Mouse (Mus musculus) embryonic facial prominence, embryonic 10.5 days (tissue): ENCODE results near the gene Myo16. TPM values are rescaled to one million over a fixed set of nuclear protein-coding genes. Genes with fewer than 3 reads are reported as not detected.

Experiments used
- DNase-seq: peaks from one replicate; pipeline ENCODE4 v3.0.0-alpha.2; 2017; ENCODE audit warnings: low spot score
- H3K27ac ChIP-seq: fragments of 300-500 bp; sonication (generic); replicated peaks from 2 replicates; pipeline ENCODE4 v1.5.1; 2016; ENCODE audit warnings: mild to moderate bottlenecking
- H3K27me3 ChIP-seq: fragments of 300-500 bp; sonication (generic); replicated peaks from 2 replicates; pipeline ENCODE4 v1.6.1; 2016; ENCODE audit warnings: low read depth, mild to moderate bottlenecking; ENCODE audit not compliant: poor library complexity, severe bottlenecking
- H3K36me3 ChIP-seq: fragments of 300-500 bp; sonication (generic); replicated peaks from 2 replicates; pipeline ENCODE4 v1.6.1; 2016; ENCODE audit warnings: mild to moderate bottlenecking, moderate library complexity
- H3K4me1 ChIP-seq: fragments of 300-500 bp; sonication (generic); 2 replicates; pipeline ENCODE4 v1.6.1; 2016
- H3K4me3 ChIP-seq: fragments of 300-500 bp; sonication (generic); 2 replicates; pipeline ENCODE4 v1.5.1; 2016; ENCODE audit warnings: mild to moderate bottlenecking, moderate library complexity
- H3K9me3 ChIP-seq: fragments of 300-500 bp; sonication (generic); 2 replicates; pipeline ENCODE4 v1.6.1; 2016; ENCODE audit warnings: mild to moderate bottlenecking
- WGBS: fragments of 180-500 bp; shearing (Covaris S2); methylation state at CpG from one replicate; pipeline ENCODE4 v1.1.7; 2016; 5-methylcytosine and 5-hydroxymethylcytosine counted together
- polyA plus RNA-seq: library from polyadenylated mRNA; unstranded; fragments of >200 nt; fragmentation: Nextera tagmentation; extraction: Ambion mirVana; gene quantifications from 2 replicates; pipeline ENCODE4 v1.2.1, GENCODE M21; 2016

The Myo16 gene
- polyA plus RNA-seq, 1 experiment from 2014 or later = 1.1 TPM

DNA sequence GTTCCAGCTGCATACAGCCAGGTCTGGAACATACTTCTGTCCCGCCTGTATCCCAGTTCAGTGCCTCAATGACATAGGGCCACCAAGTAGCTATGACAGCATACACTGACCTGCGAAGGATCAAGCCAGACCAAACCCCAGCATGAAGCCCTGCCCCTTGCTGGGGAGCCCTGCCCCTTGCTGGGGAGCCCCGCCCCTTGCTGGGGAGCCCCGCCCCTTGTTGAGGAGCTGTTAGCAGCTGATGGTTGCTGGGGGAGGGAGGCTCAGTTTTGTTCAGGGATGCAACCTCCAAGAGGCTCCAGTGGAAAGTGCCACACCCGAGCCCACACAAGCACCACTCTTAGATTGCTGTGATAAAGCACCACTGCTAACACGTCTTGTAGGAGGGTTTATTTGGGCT is 266.8 kb downstream of the Myo16 start:
- no peak for DNase-seq
- no peak overlapping the region for H3K27ac ChIP-seq
- no peaks in the 10 kb centered on the region for H3K9me3 ChIP-seq
- H3K4me3 ChIP-seq = no peak overlapping the region
- 0 out of 2 replicates have a peak, but pooled peaks cover 8% of the 10 kb centered on the region for H3K27me3 ChIP-seq
- 81% methylated on average over 6 of the region's 6 CpGs for WGBS
- H3K36me3 ChIP-seq = no peaks in the 10 kb centered on the region
- 0 out of 2 replicates have a peak, but pooled peaks cover 3% of the 10 kb centered on the region for H3K4me1 ChIP-seq

DNA sequence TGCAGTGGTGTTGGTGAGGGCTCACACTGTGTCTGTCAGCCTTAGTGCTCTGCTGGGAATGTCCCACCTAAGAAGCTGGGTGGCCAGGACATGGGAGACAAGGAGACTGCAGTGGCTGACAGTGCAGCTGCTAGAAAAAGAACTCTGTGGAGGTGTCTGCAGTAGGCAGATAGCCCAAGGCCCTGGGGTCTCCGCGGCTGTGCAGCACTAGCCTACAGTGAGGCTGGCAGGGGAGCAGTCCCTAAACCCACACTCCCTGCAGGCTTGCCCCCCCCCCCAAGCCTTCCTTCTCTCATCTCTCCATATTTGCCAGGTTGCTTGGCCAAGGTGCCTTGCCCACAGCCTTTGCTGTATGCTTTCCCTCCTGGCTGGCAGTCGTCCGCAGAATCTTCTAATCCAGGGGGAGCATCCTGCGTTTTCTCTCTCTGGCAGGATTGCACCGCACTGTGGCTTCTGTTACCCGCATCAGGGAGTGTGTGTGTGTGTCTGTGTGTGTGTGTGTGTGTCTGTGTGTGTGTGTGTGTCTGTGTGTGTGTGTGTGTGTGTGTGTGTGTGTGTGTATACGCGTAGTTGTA is 267.9 kb downstream of the Myo16 start:
- H3K36me3 ChIP-seq = no peaks in the 10 kb centered on the region
- H3K9me3 ChIP-seq = no peaks in the 10 kb centered on the region
- no peak for DNase-seq
- H3K4me1 ChIP-seq = 0 out of 2 replicates have a peak, but pooled peaks cover 3% of the 10 kb centered on the region
- 0 out of 2 replicates have a peak, but pooled peaks cover 8% of the 10 kb centered on the region for H3K27me3 ChIP-seq
- no peak overlapping the region for H3K4me3 ChIP-seq
- no peak overlapping the region for H3K27ac ChIP-seq
- WGBS = 84% methylated on average over 9 of the region's 9 CpGs

DNA sequence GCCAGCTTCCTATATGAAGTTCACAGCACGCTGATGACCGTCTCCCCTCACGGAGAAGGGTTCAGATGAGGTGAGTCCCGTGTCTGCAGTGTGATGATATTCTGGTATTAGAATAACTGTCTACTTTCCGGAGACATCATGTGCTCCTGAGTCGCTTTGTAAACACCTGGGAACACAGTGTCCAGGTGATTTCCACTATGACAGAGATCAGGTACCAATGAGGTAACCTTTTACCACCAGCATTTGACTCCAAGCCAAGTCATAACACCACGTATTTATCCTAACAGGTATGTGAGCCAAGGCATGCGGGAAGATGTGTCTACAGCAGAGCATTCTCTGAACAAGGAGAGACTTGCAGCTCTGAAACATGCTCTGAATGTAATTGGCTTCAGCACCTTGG is 281.8 kb downstream of the Myo16 start:
- 91% methylated on average over 8 of the region's 8 CpGs for WGBS
- DNase-seq = no peak
- Histone ChIP-seq H3K27ac (no peak overlapping the region), H3K4me1 (peaks cover 11% of the 10 kb centered on the region; the same call in 1 of the 2 replicates), H3K9me3 (no peaks in the 10 kb centered on the region), H3K36me3 (no peaks in the 10 kb centered on the region), H3K27me3 (0 out of 2 replicates have a peak, but pooled peaks cover 3% of the 10 kb centered on the region), H3K4me3 (no peak overlapping the region)

DNA sequence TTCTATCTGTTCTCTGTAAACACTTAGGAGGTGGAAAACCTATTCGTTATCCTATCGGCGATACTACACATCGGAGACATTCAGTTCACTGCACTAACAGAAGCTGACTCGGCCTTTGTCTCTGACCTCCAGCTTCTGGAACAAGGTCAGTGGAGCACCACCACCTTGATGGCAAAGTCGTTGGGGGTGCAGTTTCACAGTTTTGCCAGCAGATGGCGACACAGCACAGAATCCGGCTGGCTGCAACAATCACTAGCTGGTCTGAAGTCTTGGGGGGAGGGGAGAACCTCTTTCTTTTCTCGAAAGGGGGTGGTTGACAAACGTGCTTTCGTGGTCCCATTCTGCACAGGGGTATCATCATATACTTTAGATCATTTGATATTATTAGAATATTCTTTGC is 285.1 kb downstream of the Myo16 start:
- DNase-seq = peak; percentile 78
- Histone ChIP-seq H3K4me1 (peaks cover 16% of the 10 kb centered on the region; the same call in 1 of the 2 replicates), H3K27me3 (0 out of 2 replicates have a peak, but pooled peaks cover 3% of the 10 kb centered on the region), H3K9me3 (no peaks in the 10 kb centered on the region), H3K4me3 (no peak overlapping the region), H3K36me3 (no peaks in the 10 kb centered on the region), H3K27ac (no peak overlapping the region)
- 16% methylated on average over 11 of the region's 11 CpGs for WGBS

DNA sequence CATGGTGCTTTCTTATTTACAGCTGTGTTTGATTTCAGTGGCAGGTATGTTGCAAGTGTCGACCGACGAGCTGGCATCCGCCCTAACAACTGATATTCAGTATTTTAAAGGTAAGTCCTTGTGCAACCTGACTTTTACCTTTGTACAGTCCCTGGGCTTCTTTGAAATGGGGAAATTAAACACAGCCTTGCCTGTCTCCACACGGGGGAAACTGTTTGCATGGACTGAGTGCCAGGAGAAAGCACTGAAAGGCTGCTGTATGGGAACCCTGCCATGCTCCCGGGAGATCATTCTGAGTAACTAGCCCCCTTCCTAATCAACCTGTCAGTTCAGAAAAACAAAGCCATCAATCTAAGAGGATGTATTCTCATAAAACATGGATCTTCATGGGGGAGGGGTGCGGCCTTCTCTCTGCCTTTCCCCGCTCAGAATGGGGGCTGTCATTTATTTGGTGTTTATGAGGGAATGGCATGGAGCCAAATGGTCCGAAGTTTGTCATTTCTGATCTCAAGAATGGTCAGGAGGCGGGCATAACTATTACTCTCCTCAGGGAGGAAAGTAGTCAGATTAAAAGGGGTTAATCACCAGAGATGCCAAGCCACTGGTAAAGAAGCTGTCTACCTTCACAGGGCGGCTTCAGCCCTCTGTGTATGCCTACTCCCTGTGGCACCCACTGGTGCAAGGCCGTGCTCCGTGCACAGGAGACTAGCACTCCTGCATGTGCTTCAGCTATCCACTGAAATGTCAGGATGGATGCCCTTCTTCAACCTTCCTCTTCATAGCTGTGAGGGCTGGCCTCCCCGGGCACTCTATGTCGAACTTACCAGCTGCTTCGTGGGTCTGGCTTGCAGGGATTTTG is 286.1 kb downstream of the Myo16 start:
- Histone ChIP-seq H3K4me3 (no peak overlapping the region), H3K36me3 (no peaks in the 10 kb centered on the region), H3K27ac (no peak overlapping the region), H3K9me3 (no peaks in the 10 kb centered on the region), H3K4me1 (peaks cover 16% of the 10 kb centered on the region; the same call in 1 of the 2 replicates), H3K27me3 (no peaks in the 10 kb centered on the region)
- WGBS = 79% methylated on average over 16 of the region's 16 CpGs
- no peak for DNase-seq

DNA sequence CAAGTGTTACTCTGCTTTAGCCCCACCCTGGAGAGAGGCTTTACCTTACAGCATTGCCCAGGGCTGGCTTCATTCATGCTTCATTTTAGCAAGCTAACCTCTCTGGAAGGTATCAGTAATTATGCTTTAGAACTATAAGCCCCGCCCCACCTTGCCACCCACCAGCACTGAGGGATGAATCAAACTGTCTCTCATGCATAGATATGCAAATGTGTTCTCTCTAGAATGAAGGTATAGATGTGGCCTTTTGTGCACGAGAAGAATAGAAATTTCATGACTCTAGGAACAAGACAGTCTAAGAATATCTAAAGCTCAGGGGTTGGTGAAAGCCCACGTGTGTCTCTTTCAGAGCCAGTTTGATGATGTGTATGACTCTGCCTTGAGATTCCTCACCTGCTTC is 288.9 kb downstream of the Myo16 start:
- Histone ChIP-seq H3K36me3 (no peaks in the 10 kb centered on the region), H3K4me3 (no peak overlapping the region), H3K27ac (no peak overlapping the region), H3K9me3 (no peaks in the 10 kb centered on the region), H3K27me3 (no peaks in the 10 kb centered on the region), H3K4me1 (peaks cover 16% of the 10 kb centered on the region; the same call in 1 of the 2 replicates)
- no peak for DNase-seq
- 72% methylated on average over 3 of the region's 3 CpGs for WGBS

DNA sequence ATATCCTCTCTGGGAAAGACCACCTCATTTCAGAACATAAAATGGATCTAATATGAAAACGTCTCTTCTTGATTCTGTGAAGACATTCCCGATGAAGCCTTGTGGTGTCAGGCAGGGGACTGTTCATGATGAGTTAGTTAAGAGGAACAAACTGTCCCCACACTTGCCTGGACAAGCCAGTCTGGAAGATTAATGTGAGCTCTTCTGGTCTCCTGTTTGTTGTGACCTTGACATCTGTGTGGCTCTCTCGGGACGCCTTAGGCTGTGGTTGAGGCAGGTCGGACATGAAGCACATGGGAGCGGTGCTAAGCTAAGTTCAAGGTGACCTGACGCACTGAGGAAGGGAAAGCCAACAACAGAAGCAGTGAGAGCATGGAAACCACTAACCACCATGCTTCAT is 291.3 kb downstream of the Myo16 start:
- Histone ChIP-seq H3K27ac (no peak overlapping the region), H3K9me3 (no peaks in the 10 kb centered on the region), H3K4me3 (no peak overlapping the region), H3K4me1 (0 out of 2 replicates have a peak, but pooled peaks cover 8% of the 10 kb centered on the region), H3K27me3 (no peaks in the 10 kb centered on the region), H3K36me3 (no peaks in the 10 kb centered on the region)
- 86% methylated on average over 7 of the region's 7 CpGs for WGBS
- DNase-seq = no peak

DNA sequence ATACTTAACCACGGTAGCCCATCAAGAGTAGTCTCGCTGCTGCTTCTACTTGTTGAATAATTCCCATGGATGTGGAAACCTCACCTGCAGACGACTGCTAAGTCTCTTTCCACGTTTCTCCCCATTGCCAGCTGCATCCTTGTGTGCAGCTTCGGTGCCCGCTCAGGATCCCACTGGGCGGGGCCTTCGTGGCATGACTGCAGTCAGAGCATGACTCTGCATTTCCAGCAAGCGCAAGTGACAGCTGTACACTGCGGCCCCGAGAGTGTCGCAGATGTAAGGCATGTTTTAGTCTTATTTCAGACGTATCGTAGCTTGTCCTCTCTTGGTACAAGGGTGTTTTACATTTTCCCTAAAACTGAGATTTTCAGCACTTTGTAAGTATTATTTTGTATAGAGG is 294.8 kb downstream of the Myo16 start:
- H3K4me3 ChIP-seq = no peak overlapping the region
- no peaks in the 10 kb centered on the region for H3K36me3 ChIP-seq
- no peak overlapping the region for H3K27ac ChIP-seq
- no peak for DNase-seq
- H3K4me1 ChIP-seq = 0 out of 2 replicates have a peak, but pooled peaks cover 4% of the 10 kb centered on the region
- 87% methylated on average over 14 of the region's 14 CpGs for WGBS
- H3K27me3 ChIP-seq = no peaks in the 10 kb centered on the region
- no peaks in the 10 kb centered on the region for H3K9me3 ChIP-seq

DNA sequence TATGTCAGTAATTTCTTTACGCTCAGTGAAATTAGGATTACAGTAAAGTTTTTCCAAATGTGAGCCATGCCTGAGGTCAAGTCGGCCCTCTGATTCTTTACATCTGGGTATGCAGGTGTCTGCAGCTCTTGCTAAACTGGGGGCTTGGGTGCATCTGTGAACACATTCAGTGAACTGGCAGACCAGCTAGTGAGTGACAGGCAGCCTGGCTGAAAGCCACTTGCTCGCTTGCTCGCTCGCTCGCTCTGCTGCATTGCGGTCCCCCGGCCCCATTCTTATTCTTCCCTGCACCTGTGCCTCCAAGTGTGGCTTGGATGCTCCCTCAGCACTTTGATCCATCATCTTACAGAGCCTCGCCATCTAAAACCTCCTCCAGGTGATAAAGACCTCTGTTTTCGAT is 299.3 kb downstream of the Myo16 start:
- H3K27me3 ChIP-seq = no peaks in the 10 kb centered on the region
- H3K4me1 ChIP-seq = peaks cover 8% of the 10 kb centered on the region; the same call in 1 of the 2 replicates
- DNase-seq = peak; percentile 12
- no peaks in the 10 kb centered on the region for H3K9me3 ChIP-seq
- WGBS = 80% methylated on average over 10 of the region's 10 CpGs
- no peaks in the 10 kb centered on the region for H3K36me3 ChIP-seq
- no peak overlapping the region for H3K27ac ChIP-seq
- H3K4me3 ChIP-seq = no peak overlapping the region

DNA sequence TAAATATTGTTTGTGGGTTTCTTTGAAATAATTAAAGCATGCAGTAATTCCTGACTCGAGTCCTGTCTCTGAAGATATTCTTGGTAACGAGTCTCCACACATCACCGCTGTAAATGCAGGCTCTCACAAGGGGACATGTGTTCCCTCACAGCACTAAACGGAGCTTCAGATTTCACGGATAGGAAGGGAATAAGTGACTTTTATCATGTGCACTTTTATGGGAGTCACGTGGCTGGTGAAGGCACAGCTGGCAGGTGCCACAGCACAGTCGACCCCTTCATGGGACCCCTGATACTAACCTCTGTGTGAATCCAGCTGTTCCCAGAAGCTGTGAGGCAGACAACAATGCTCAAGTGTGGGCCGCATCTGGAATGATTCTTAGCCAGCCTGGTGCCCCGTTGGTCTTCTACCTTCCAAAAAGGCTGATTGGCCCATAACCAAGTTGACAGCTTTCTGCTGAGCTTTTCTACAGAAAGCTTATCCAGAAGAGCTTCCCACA is 304.5 kb downstream of the Myo16 start:
- Histone ChIP-seq H3K27me3 (no peaks in the 10 kb centered on the region), H3K27ac (no peak overlapping the region), H3K4me3 (no peak overlapping the region), H3K9me3 (no peaks in the 10 kb centered on the region), H3K4me1 (peaks cover 5% of the 10 kb centered on the region; the same call in 1 of the 2 replicates), H3K36me3 (no peaks in the 10 kb centered on the region)
- DNase-seq = no peak
- 78% methylated on average over 9 of the region's 9 CpGs for whole genome bisulfite sequencing

DNA sequence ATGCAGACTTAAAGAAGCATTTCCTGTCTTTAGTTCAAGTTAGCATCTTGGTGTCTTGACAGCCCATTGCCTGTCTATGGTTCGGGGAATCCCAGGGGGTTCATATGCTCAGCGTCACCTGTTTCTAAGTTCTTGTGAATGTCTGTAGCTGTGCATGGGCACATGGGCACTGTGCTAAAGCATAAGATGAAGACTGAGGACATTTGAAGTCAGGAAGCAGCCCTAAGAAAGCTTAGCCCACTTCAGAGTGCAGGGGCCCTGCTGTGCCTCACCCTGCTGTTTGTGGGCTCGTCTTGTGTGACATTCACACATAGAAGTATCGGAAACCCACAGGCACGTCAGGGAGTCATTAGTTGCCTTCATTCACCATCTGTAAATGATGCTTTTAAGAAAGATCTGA is 308.6 kb downstream of the Myo16 start:
- no peaks in the 10 kb centered on the region for H3K27me3 ChIP-seq
- no peak overlapping the region for H3K27ac ChIP-seq
- 81% methylated on average over 5 of the region's 5 CpGs for WGBS
- H3K9me3 ChIP-seq = no peaks in the 10 kb centered on the region
- H3K36me3 ChIP-seq = no peaks in the 10 kb centered on the region
- no peak for DNase-seq
- H3K4me1 ChIP-seq = no peaks in the 10 kb centered on the region
- H3K4me3 ChIP-seq = no peak overlapping the region

DNA sequence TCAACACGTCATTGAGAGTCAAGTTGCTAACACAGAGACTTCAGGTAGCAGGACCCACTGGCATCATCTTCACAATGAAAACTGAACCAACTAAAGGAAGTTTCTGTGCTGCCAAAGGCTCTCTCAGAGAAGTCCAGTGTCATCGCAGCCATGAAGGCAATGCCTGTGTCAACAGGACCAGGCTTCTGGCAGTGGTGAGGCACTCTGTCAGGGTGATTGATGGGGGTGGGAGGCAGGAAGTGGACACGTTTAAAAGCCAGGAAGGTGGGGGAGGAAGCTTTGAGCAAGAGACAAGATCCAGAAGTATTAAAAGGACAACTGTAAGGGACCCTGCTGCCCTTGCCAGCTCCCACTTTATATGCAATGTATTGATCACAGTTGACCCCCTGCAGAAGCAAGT is 314.8 kb downstream of the Myo16 start:
- H3K4me3 ChIP-seq = no peak overlapping the region
- 62% methylated on average over 3 of the region's 3 CpGs for WGBS

More for the DNA sequence above, 314.8 kb downstream of the Myo16 start:
- no peak for DNase-seq
- Histone ChIP-seq H3K36me3 (no peaks in the 10 kb centered on the region), H3K27me3 (no peaks in the 10 kb centered on the region), H3K9me3 (no peaks in the 10 kb centered on the region), H3K4me1 (no peaks in the 10 kb centered on the region), H3K27ac (no peak overlapping the region)
